Mouse (Mus musculus): ENCODE data around the gene Sprr2d. TPM values are rescaled to one million over a fixed set of nuclear protein-coding genes. Genes with fewer than 3 reads are reported as not detected.

Sprr2d gene
- total RNA-seq (2021) = not detected
- long read RNA-seq, experiment 1 = 0 reads
- long read RNA-seq, experiment 2 = 0 reads

- DNase-seq (ENCODE audit: low spot score in 2 of 2) = no peak
Measured at GRCm38 (mm10) chr3:92338840-92339239, at the start of gene Sprr2d. Gene Sprr2d, plus strand, starts transcription at chr3:92339140.

GRCm38 (mm10) chr3:92307406-92307805, 31.5 kb upstream of the Sprr2d start:
- no peak for DNase-seq (ENCODE audit: low spot score in 2 of 2)

GRCm38 (mm10) chr3:92316320-92316719, 22.6 kb upstream of the Sprr2d start, which contains the start of gene Sprr2b:
Gene Sprr2b, plus strand, starts transcription at chr3:92316620.
- DNase-seq (ENCODE audit: low spot score in 2 of 2) = no peak

GRCm38 (mm10) chr3:92317384-92317783, 21.6 kb upstream of the Sprr2d start:
- no peak for DNase-seq (ENCODE audit: low spot score in 2 of 2)

- DNase-seq (ENCODE audit: low spot score in 2 of 2) = no peak
Measured at GRCm38 (mm10) chr3:92336278-92336677, 2.7 kb upstream of the Sprr2d start.

GRCm38 (mm10) chr3:92351843-92352242, 12.9 kb downstream of the Sprr2d start, which contains the start of gene Sprr2e:
Gene Sprr2e, plus strand, starts transcription at chr3:92352143.
- DNase-seq (ENCODE audit: low spot score in 2 of 2) = no peak

- DNase-seq (ENCODE audit: low spot score in 2 of 2) = no peak
Measured at GRCm38 (mm10) chr3:92361619-92362018, 22.7 kb downstream of the Sprr2d start.

DNA sequence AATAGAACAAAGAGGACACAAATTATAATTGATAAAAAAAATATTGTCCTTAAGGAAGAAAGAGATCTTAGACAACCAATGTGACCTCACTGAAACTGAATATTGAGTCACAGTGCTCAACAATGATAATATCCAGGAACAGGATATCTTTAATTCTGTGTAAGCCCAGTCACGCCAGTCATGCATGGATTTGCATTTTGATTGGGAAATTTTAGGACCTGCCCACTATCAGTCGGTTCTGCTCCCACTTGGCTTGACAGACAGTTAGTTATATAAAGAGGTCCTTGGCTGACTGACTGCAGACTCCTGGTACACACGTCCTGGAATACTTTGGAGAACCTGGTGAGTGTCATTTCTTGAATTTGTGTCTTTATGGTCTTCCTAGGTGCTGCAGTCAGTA, 25.9 kb downstream of the Sprr2d start, which contains the start of gene Sprr2f:
Sprr2f (plus strand) TSS at position 301 of the 400 bp plus-strand sequence.
- DNase-seq (ENCODE audit: low spot score in 2 of 2) = no peak

- DNase-seq (ENCODE audit: low spot score in 2 of 2) = no peak
Measured at GRCm38 (mm10) chr3:92373613-92374012, 34.7 kb downstream of the Sprr2d start.

DNA sequence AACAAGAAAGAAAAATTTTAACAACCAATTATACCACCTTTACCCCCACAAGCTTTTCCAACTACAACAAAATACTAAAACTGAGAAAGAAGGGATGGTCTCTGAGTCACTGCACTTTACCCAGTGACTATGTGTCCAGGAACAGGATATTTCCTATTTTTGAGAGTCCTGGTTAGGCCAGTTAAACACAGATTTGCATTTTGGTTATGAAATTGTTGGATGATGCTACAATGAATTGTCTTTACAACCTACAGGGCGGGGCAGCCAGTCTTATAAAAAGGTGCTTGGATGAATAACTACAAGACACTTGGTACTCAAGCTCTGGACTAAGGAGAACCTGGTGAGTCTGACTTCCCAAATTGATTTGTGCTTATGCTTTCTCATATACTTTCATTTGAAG, 46.4 kb downstream of the Sprr2d start, which contains the start of gene Sprr2h:
Sprr2h (plus strand) TSS at position 301 of the 400 bp plus-strand sequence.
- no peak for DNase-seq (ENCODE audit: low spot score in 2 of 2)

Other genes with a start within 250 kb of the Sprr2d start
- not detected for gene Prr9, start 215.2 kb upstream of the Sprr2d start, total RNA-seq (2021)
- not detected for gene Lelp1, start 196.4 kb upstream of the Sprr2d start, total RNA-seq (2021)
- gene Sprr2a1, start 123.3 kb upstream of the Sprr2d start, total RNA-seq (2021) = not detected
- 1 to 10 TPM in 1 of 2 experiments, not detected in 1; 1.6 TPM for gene Sprr2a2, start 123.2 kb upstream of the Sprr2d start, total RNA-seq (2021)
- not detected for gene Sprr2a3, start 53.7 kb upstream of the Sprr2d start, total RNA-seq (2021)
- gene Sprr2b, start 22.5 kb upstream of the Sprr2d start, total RNA-seq (2021) = not detected
- gene Sprr2e, start 13.0 kb downstream of the Sprr2d start, total RNA-seq (2021) = not detected
- not detected for gene Sprr2f, start 26.0 kb downstream of the Sprr2d start, total RNA-seq (2021)
- not detected for gene Sprr2h, start 46.5 kb downstream of the Sprr2d start, total RNA-seq (2021)
- gene Sprr2i, start 68.9 kb downstream of the Sprr2d start, total RNA-seq (2021) = not detected
- not detected for gene Sprr2j-ps, start 78.9 kb downstream of the Sprr2d start, total RNA-seq (2021)
- 1 to 10 TPM; 3.7 to 4.1 TPM for gene Gm9774, start 90.3 kb downstream of the Sprr2d start, total RNA-seq (2021)
- not detected for gene Sprr2k, start 93.4 kb downstream of the Sprr2d start, total RNA-seq (2021)
- not detected for gene Sprr1b, start 99.6 kb downstream of the Sprr2d start, total RNA-seq (2021)
- gene Sprr3, start 119.6 kb downstream of the Sprr2d start, total RNA-seq (2021) = not detected
- not detected for gene Sprr1a, start 146.8 kb downstream of the Sprr2d start, total RNA-seq (2021)
- gene Sprr4, start 161.4 kb downstream of the Sprr2d start, total RNA-seq (2021) = not detected
- not detected for gene 2310046K23Rik, start 195.4 kb downstream of the Sprr2d start, total RNA-seq (2021)
- not detected for gene Ivl, start 234.6 kb downstream of the Sprr2d start, total RNA-seq (2021)
- not detected for gene Smcp, start 249.9 kb downstream of the Sprr2d start, total RNA-seq (2021)